Mouse (Mus musculus): ENCODE data around the gene Stk32b. TPM values are rescaled to one million over a fixed set of nuclear protein-coding genes. Genes with fewer than 3 reads are reported as not detected.

Gene Stk32b
- polyA plus RNA-seq, 1 experiment: 2.9 TPM

DNA sequence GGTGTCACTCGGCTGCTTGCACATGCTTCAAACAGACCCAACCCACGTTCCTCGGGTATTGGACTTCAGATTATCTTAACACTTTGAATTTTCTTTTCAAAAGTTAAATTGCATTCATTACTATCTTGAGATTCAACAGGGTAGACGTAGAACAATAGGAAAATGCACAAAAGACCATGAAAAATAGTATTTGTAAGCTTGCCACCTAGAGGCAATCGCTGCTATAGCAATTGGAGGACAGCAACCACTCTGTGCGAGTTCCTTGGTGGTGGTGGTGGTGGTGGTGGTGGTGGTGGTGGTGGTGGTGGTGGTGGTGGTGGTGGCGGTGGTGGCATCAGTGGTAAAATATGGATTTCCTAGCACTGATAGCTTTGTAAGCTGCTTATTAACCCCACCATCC lies 19.2 kb upstream of the Stk32b start:
- Histone ChIP-seq H3K4me1 (ENCODE audit: control insufficient read depth, insufficient read depth, low read length) (no peaks in the 10 kb centered on the region; the same call in 1 of the 2 replicates), H3K4me3 (ENCODE audit: control insufficient read depth, low read depth, low read length) (no peak overlapping the region), H3K36me3 (ENCODE audit: control insufficient read depth, insufficient read depth, low read length) (no peaks in the 10 kb centered on the region), H3K27ac (ENCODE audit: control insufficient read depth, insufficient read depth, low read depth, low read length) (no peak overlapping the region), H3K27me3 (ENCODE audit: control insufficient read depth, insufficient read depth, low read length) (no peaks in the 10 kb centered on the region)
- TF ChIP-seq POLR2A (IDR thresholded peaks at IDR 0.05; ENCODE audit: control insufficient read depth, low read depth, low read length): no peak

DNA sequence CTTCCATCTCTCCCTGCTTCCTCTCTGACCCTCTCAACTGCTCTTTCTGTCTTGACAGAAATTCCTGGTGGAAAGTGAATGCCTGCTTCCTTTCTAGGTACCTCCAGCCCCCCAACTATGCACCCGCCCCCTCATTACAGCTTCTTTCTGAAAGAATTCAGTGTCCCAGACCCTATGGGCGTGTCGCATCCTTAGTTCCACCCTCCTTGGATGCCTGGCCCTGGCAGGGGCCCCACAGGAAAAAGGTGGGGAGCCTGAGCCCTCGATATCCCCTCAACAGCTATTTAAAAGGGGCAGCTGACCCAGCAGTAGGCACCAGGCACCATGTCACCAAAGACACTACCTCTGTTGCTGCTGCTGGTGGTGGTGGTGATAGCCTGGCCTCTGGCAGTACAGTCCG lies 18.3 kb upstream of the Stk32b start, which contains the start of gene Cytl1:
Cytl1 (plus strand) TSS at position 296 of the 400 bp plus-strand sequence.
- no peak within 1 kb of the TSS for H3K27ac ChIP-seq (ENCODE audit: control insufficient read depth, insufficient read depth, low read depth, low read length)
- no peaks in the 10 kb centered on the region for H3K36me3 ChIP-seq (ENCODE audit: control insufficient read depth, insufficient read depth, low read length)
- no peak for TF ChIP-seq POLR2A (IDR thresholded peaks at IDR 0.05; ENCODE audit: control insufficient read depth, low read depth, low read length)
- TF ChIP-seq CTCF (IDR thresholded peaks at IDR 0.05; ENCODE audit: control insufficient read depth, insufficient read depth, insufficient replicate concordance, low read depth, low read length): no peak
- no peak within 1 kb of the TSS for H3K4me3 ChIP-seq (ENCODE audit: control insufficient read depth, low read depth, low read length)
- no peaks in the 10 kb centered on the region for H3K27me3 ChIP-seq (ENCODE audit: control insufficient read depth, insufficient read depth, low read length)
- H3K4me1 ChIP-seq (ENCODE audit: control insufficient read depth, insufficient read depth, low read length): no peaks in the 10 kb centered on the region; the same call in 1 of the 2 replicates

DNA sequence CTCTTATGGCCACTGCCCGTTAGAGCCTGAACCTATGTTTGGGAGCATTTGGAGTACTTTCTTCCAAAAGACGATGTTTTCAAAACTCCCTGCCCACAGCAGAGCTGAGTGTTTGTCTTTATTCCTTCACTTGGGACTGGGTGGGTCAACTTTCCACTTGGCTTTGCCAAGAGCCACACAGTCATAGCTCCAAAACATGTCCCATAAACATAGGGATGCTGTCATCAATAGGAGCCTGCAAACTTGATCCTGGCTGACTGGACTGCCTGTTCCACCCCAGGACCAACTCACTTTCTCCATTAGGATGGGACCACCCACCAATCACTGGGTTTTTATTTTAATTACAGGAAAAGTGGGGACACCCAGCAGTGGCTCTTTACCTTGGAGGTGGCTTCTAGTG lies 13.8 kb upstream of the Stk32b start:
- TF ChIP-seq CTCF (IDR thresholded peaks at IDR 0.05; ENCODE audit: control insufficient read depth, insufficient read depth, insufficient replicate concordance, low read depth, low read length): no peak
- no peak for TF ChIP-seq POLR2A (IDR thresholded peaks at IDR 0.05; ENCODE audit: control insufficient read depth, low read depth, low read length)
- H3K27me3 ChIP-seq (ENCODE audit: control insufficient read depth, insufficient read depth, low read length): no peaks in the 10 kb centered on the region
- no peaks in the 10 kb centered on the region for H3K36me3 ChIP-seq (ENCODE audit: control insufficient read depth, insufficient read depth, low read length)
- H3K4me3 ChIP-seq (ENCODE audit: control insufficient read depth, low read depth, low read length): no peak overlapping the region
- no peak overlapping the region for H3K27ac ChIP-seq (ENCODE audit: control insufficient read depth, insufficient read depth, low read depth, low read length)
- H3K4me1 ChIP-seq (ENCODE audit: control insufficient read depth, insufficient read depth, low read length): no peaks in the 10 kb centered on the region

DNA sequence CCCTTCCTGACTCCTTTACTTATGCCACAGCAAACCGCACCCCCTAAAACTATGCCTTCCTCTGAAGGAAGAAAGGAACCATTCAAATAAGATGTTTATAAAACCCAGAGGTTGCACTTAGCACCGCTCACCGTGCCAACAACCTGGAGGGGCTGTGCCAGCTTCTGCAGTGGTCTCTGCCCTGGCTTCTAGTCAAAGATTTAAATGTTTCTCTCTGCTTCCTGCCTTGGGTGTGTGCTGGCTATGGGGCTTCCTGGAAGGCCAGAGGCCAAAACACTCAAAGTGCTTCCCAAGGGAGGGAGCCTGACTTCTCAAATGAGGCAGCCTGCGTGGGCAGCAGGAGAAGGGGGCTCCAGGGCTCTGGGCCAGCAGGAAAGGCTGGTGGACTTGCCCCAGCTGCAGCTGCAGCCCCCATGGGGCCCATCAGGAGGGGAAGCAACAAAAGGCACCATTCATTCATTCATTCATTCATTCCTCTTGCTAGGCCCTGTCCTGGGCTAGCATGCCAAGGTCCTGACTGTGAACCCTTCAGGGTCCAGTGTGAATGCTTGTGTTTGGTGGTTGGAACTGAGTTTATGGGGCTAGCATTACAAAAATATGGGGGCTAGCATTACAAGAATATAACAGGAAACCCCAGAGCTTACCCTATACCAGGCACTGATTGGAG lies 8.4 kb upstream of the Stk32b start:
- H3K27me3 ChIP-seq (ENCODE audit: control insufficient read depth, insufficient read depth, low read length): no peaks in the 10 kb centered on the region
- no peak for TF ChIP-seq CTCF (IDR thresholded peaks at IDR 0.05; ENCODE audit: control insufficient read depth, insufficient read depth, insufficient replicate concordance, low read depth, low read length)
- TF ChIP-seq POLR2A (IDR thresholded peaks at IDR 0.05; ENCODE audit: control insufficient read depth, low read depth, low read length): no peak
- H3K27ac ChIP-seq (ENCODE audit: control insufficient read depth, insufficient read depth, low read depth, low read length): no peak overlapping the region
- H3K4me3 ChIP-seq (ENCODE audit: control insufficient read depth, low read depth, low read length): no peak overlapping the region
- H3K4me1 ChIP-seq (ENCODE audit: control insufficient read depth, insufficient read depth, low read length): no peaks in the 10 kb centered on the region
- no peaks in the 10 kb centered on the region for H3K36me3 ChIP-seq (ENCODE audit: control insufficient read depth, insufficient read depth, low read length)

DNA sequence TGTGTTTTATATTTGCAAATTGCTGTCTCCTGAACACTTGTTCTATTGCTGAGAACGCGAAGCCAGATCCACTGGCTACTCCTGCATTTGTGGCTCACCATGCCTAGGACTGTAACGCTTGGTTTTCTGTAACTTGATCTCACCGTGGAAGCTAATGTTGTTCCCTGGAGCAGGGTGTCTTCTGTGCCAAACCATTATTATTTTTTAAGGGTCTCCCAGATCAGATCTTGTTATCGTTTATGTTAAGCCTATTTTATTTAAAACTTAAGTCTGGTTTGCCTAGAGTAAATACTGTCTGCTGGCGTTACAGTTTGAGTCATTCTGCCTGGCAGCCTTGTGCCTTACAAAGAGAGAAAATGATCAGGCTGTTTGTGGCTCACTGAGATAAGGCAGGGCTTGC lies 3.7 kb upstream of the Stk32b start:
- no peak overlapping the region for H3K27ac ChIP-seq (ENCODE audit: control insufficient read depth, insufficient read depth, low read depth, low read length)
- H3K36me3 ChIP-seq (ENCODE audit: control insufficient read depth, insufficient read depth, low read length): no peaks in the 10 kb centered on the region
- H3K27me3 ChIP-seq (ENCODE audit: control insufficient read depth, insufficient read depth, low read length): peaks cover 6% of the 10 kb centered on the region
- H3K4me3 ChIP-seq (ENCODE audit: control insufficient read depth, low read depth, low read length): no peak overlapping the region
- no peak for TF ChIP-seq POLR2A (IDR thresholded peaks at IDR 0.05; ENCODE audit: control insufficient read depth, low read depth, low read length)
- TF ChIP-seq CTCF (IDR thresholded peaks at IDR 0.05; ENCODE audit: control insufficient read depth, insufficient read depth, insufficient replicate concordance, low read depth, low read length): no peak
- peaks cover 11% of the 10 kb centered on the region for H3K4me1 ChIP-seq (ENCODE audit: control insufficient read depth, insufficient read depth, low read length)

DNA sequence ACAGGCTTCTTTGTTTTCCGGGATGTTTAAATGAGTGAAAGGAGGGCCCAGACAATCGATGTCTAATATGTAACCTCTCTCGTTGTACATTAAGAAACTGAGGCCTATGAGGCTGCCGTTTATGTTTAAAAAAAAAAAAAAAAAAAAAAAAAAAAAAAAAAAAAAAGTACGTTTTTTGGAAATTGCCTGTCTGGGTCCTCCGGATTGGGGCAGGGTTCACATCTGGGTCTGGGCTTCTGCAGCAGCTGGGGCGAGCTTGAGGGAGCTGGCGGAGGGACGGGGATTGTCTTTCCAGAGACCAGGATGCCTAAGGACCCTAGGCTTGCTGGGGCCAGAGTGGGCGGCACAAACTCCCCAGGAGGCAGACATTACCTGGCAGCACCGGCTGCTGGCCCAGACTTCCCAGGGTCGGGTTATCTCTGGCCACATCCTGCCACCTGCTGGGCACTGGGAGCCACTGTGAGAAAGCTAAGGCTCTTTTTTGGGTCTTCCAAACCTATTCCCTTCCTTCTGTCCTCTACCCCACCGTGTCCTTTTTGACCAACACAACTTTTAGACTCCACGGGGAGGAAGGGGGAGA lies 503 bp upstream of the Stk32b start:
- Histone ChIP-seq H3K4me1 (ENCODE audit: control insufficient read depth, insufficient read depth, low read length) (peaks cover 11% of the 10 kb centered on the region), H3K4me3 (ENCODE audit: control insufficient read depth, low read depth, low read length) (no peak overlapping the region; the same call in 1 of the 2 replicates), H3K27me3 (ENCODE audit: control insufficient read depth, insufficient read depth, low read length) (peaks cover 6% of the 10 kb centered on the region), H3K27ac (ENCODE audit: control insufficient read depth, insufficient read depth, low read depth, low read length) (no peak overlapping the region), H3K36me3 (ENCODE audit: control insufficient read depth, insufficient read depth, low read length) (no peaks in the 10 kb centered on the region)
- no peak for TF ChIP-seq CTCF (IDR thresholded peaks at IDR 0.05; ENCODE audit: control insufficient read depth, insufficient read depth, insufficient replicate concordance, low read depth, low read length)
- no peak for TF ChIP-seq POLR2A (IDR thresholded peaks at IDR 0.05; ENCODE audit: control insufficient read depth, low read depth, low read length)

DNA sequence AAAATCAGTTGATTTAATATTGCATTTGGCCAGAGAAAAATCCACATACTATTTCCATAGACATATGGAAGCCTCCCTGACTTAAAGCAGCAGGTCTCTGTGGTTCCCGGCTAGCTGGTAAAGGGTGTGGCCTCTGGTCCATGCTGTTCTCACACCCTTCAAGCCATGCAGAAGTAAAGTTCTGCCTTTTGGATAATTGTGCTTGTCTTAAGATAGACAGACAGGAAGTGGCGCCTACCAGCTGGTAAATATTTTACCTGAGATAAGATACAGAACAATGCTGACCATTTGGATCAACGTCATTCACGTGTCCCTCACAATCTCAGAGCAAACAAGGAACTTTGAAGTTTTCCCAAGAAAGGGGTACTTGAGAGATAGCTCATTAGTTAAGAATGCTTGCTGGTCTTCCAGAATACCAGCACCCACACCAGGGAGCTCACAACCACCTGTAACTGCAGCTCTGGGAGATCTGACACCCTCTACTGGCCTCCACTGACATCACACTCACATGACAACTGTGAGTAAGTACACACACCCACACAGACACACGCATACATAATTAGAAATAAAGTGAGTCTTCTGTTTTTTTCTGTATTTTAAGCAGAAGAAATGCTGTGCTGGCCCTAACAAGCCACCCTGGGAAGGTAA lies 7.6 kb downstream of the Stk32b start:
- no peak overlapping the region for H3K27ac ChIP-seq (ENCODE audit: control insufficient read depth, insufficient read depth, low read depth, low read length)
- H3K4me1 ChIP-seq (ENCODE audit: control insufficient read depth, insufficient read depth, low read length): no peaks in the 10 kb centered on the region
- TF ChIP-seq CTCF (IDR thresholded peaks at IDR 0.05; ENCODE audit: control insufficient read depth, insufficient read depth, insufficient replicate concordance, low read depth, low read length) (no peak), POLR2A (IDR thresholded peaks at IDR 0.05; ENCODE audit: control insufficient read depth, low read depth, low read length) (no peak)
- H3K36me3 ChIP-seq (ENCODE audit: control insufficient read depth, insufficient read depth, low read length): no peaks in the 10 kb centered on the region
- no peak overlapping the region for H3K4me3 ChIP-seq (ENCODE audit: control insufficient read depth, low read depth, low read length)
- H3K27me3 ChIP-seq (ENCODE audit: control insufficient read depth, insufficient read depth, low read length): no peaks in the 10 kb centered on the region

Data from testis, adult 2 months (tissue).